Mouse (Mus musculus): ENCODE data around the gene Tmem178.

The Tmem178 gene

GRCm38 (mm10) chr17:80982976-80983375, 38.5 kb downstream of the Tmem178 start:
- in situ Hi-C loops (cut with MboI, MseI) = loop anchor here (10.0 to 25.0 kb wide), 2 partner anchors 368 to 371 kb away; no protein-coding TSS in a partner anchor

GRCm38 (mm10) chr17:80991535-80992127, 47.2 kb downstream of the Tmem178 start:
- in situ Hi-C loops (cut with MboI, MseI) = loop anchor here in 1 of 2 experiments (25.0 kb wide), 1 partner anchor 379 kb away; no protein-coding TSS in a partner anchor

- in situ Hi-C loops (cut with MboI, MseI) = loop anchor here in 1 of 2 experiments (25.0 kb wide), 1 partner anchor 385 kb away; no protein-coding TSS in a partner anchor
Measured at GRCm38 (mm10) chr17:80997226-80997625, 52.8 kb downstream of the Tmem178 start.

GRCm38 (mm10) chr17:80998958-80999357, 54.5 kb downstream of the Tmem178 start:
- in situ Hi-C loops (cut with MboI, MseI) = loop anchor here in 1 of 2 experiments (25.0 kb wide), 1 partner anchor 387 kb away; no protein-coding TSS in a partner anchor

GRCm38 (mm10) chr17:81001010-81001409, 56.6 kb downstream of the Tmem178 start:
- in situ Hi-C loops (cut with MboI, MseI) = no loop called here

- in situ Hi-C loops (cut with MboI, MseI) = no loop called here
Measured at GRCm38 (mm10) chr17:81001647-81002046, 57.2 kb downstream of the Tmem178 start.

- in situ Hi-C loops (cut with MboI, MseI) = no loop called here
Measured at GRCm38 (mm10) chr17:81002130-81002529, 57.7 kb downstream of the Tmem178 start.

GRCm38 (mm10) chr17:81004454-81004853, 60.0 kb downstream of the Tmem178 start:
- in situ Hi-C loops (cut with MboI, MseI) = no loop called here

GRCm38 (mm10) chr17:81005292-81005691, 60.9 kb downstream of the Tmem178 start:
- in situ Hi-C loops (cut with MboI, MseI) = no loop called here

- in situ Hi-C loops (cut with MboI, MseI) = no loop called here
Measured at GRCm38 (mm10) chr17:81009112-81009511, 64.7 kb downstream of the Tmem178 start.

- in situ Hi-C loops (cut with MboI, MseI) = no loop called here
Measured at GRCm38 (mm10) chr17:81010199-81010598, 65.8 kb downstream of the Tmem178 start.

- in situ Hi-C loops (cut with MboI, MseI) = no loop called here
Measured at GRCm38 (mm10) chr17:81010844-81011685, 66.6 kb downstream of the Tmem178 start.

- in situ Hi-C loops (cut with MboI, MseI) = no loop called here
Measured at GRCm38 (mm10) chr17:81015814-81016447, 71.5 kb downstream of the Tmem178 start.

GRCm38 (mm10) chr17:81017132-81017531, 72.7 kb downstream of the Tmem178 start:
- in situ Hi-C loops (cut with MboI, MseI) = no loop called here

- in situ Hi-C loops (cut with MboI, MseI) = no loop called here
Measured at GRCm38 (mm10) chr17:81027331-81027730, 82.9 kb downstream of the Tmem178 start.

GRCm38 (mm10) chr17:81031830-81032442, 87.5 kb downstream of the Tmem178 start:
- in situ Hi-C loops (cut with MboI, MseI) = no loop called here

GRCm38 (mm10) chr17:81032957-81033356, 88.5 kb downstream of the Tmem178 start:
- in situ Hi-C loops (cut with MboI, MseI) = no loop called here

- in situ Hi-C loops (cut with MboI, MseI) = no loop called here
Measured at GRCm38 (mm10) chr17:81035354-81035753, 90.9 kb downstream of the Tmem178 start.

- in situ Hi-C loops (cut with MboI, MseI) = no loop called here
Measured at GRCm38 (mm10) chr17:81038707-81039408, 94.4 kb downstream of the Tmem178 start.

- in situ Hi-C loops (cut with MboI, MseI) = no loop called here
Measured at GRCm38 (mm10) chr17:81041662-81042061, 97.2 kb downstream of the Tmem178 start.

GRCm38 (mm10) chr17:81044356-81044755, 99.9 kb downstream of the Tmem178 start:
- in situ Hi-C loops (cut with MboI, MseI) = no loop called here

Measured in T-helper 17 cell (primary cell).